Comparison of ENCODE assay signal across 17 mouse cellular contexts in genomic region chr2:92464690-92465089, GRCm38 (mm10). TPM values are rescaled to one million over a fixed set of nuclear protein-coding genes. Genes with fewer than 3 reads are reported as not detected.
DNase-seq lines count a peak whose midpoint lies in the region; ATAC-seq lines count a peak whose summit lies in the region.
"Had no signal": no experiment of that assay in that cellular context is flagged by ENCODE, and none has a peak within 500 bp of the region (broad histone marks: within the 10 kb centered on the region; RNA-seq: fewer than 3 reads in every experiment).

No protein-coding gene starts in this region.

- peak; percentile 23 for DNase-seq in thymus, postnatal 0 days (ENCODE audit: low spot score)
- DNase-seq in thymus, adult 18-20 months: no peak
- peak; percentile 21 for DNase-seq in T-cell, adult 2 months (ENCODE audit: low spot score)
- peak; percentile 38 for DNase-seq in thymus, postnatal 4 days
- no peak for DNase-seq in hindbrain, embryonic 10.5 days (ENCODE audit: low spot score)
- no peak for DNase-seq in heart, postnatal 36 days
- DNase-seq: adrenal gland, postnatal 25 days; cerebellum, postnatal 14 days; left cerebral cortex, postnatal 4 days; right cerebral cortex, postnatal 14 days had no signal

- no peak overlapping the region for H3K27ac ChIP-seq in hindbrain, embryonic 10.5 days
- H3K27ac ChIP-seq: embryonic facial prominence, embryonic 12.5 days; heart, embryonic 15.5 days; hindbrain, embryonic 15.5 days; liver, embryonic 14.5 days; macrophage; stomach, embryonic 15.5 days had no signal

- peak; percentile 80 for ATAC-seq in megakaryocyte, adult 5-6 weeks (ENCODE audit: poor library complexity, severe bottlenecking)

- intact Hi-C loops in heart, postnatal 36 days (cut with DNase I): no loop called here

- H3K36me3 ChIP-seq in hindbrain, embryonic 10.5 days: no peaks in the 10 kb centered on the region
- H3K36me3 ChIP-seq: embryonic facial prominence, embryonic 12.5 days; heart, embryonic 15.5 days; hindbrain, embryonic 15.5 days; stomach, embryonic 15.5 days had no signal

- no peaks in the 10 kb centered on the region for H3K9me3 ChIP-seq in hindbrain, embryonic 10.5 days
- H3K9me3 ChIP-seq: embryonic facial prominence, embryonic 12.5 days; heart, embryonic 15.5 days; hindbrain, embryonic 15.5 days; stomach, embryonic 15.5 days had no signal

- no peak overlapping the region for H3K4me3 ChIP-seq in hindbrain, embryonic 10.5 days
- H3K4me3 ChIP-seq: embryonic facial prominence, embryonic 12.5 days; heart, embryonic 15.5 days; hindbrain, embryonic 15.5 days; stomach, embryonic 15.5 days had no signal

- WGBS in hindbrain, embryonic 10.5 days: 76% methylated on average over 3 of the region's 3 CpGs

- peaks cover 28% of the 10 kb centered on the region for H3K27me3 ChIP-seq in hindbrain, embryonic 10.5 days (ENCODE audit: insufficient read depth, poor library complexity, severe bottlenecking)
- H3K27me3 ChIP-seq: stomach, embryonic 15.5 days had no signal

- H3K4me1 ChIP-seq in hindbrain, embryonic 10.5 days (replicated peaks): peaks cover 9% of the 10 kb centered on the region
- H3K4me1 ChIP-seq: embryonic facial prominence, embryonic 12.5 days had no signal

RNA-seq across cellular contexts. Expression of gene Slc35c1, which starts 4.4 kb away (rescaled TPM):
- 24.3 and 29.7 TPM in 2 replicates for polyA plus RNA-seq in thymus, postnatal 0 days (2015; fragmentation: Nextera tagmentation; extraction: Ambion mirVana)
- 82.5 and 84.8 TPM in 2 replicates for total RNA-seq in megakaryocyte, adult 5-6 weeks (2015)
- 28.7 and 42.0 TPM in 2 replicates for total RNA-seq in megakaryocyte, adult 5-6 weeks (2017)
- polyA plus RNA-seq in hindbrain, embryonic 10.5 days (2016; fragmentation: Nextera tagmentation; extraction: Ambion mirVana): 13.8 and 14.0 TPM in 2 replicates
- 1 to 10 TPM; 5.8 to 7.5 TPM for total RNA-seq in heart, postnatal 36 days (2021)

RNA-seq across cellular contexts. Expression of gene Cry2, which starts 30.8 kb away (rescaled TPM):
- polyA plus RNA-seq in thymus, postnatal 0 days (2015; fragmentation: Nextera tagmentation; extraction: Ambion mirVana): 10.9 and 13.0 TPM in 2 replicates
- 3.5 and 4.1 TPM in 2 replicates for total RNA-seq in megakaryocyte, adult 5-6 weeks (2015)
- 3.2 and 4.3 TPM in 2 replicates for total RNA-seq in megakaryocyte, adult 5-6 weeks (2017)
- 26.0 and 31.7 TPM in 2 replicates for polyA plus RNA-seq in hindbrain, embryonic 10.5 days (2016; fragmentation: Nextera tagmentation; extraction: Ambion mirVana)
- 10 to 100 TPM; 21.8 to 33.4 TPM for total RNA-seq in heart, postnatal 36 days (2021)

Comparison
In these comparisons a context has a peak if more than half of its experiments do, and no peak if none do; other contexts are left out.
1. DNase-seq: peak in thymus, postnatal 0 days (single experiment), T-cell, adult 2 months (single experiment) and thymus, postnatal 4 days (single experiment); none in thymus, adult 18-20 months (0 of 2), hindbrain, embryonic 10.5 days (single experiment) and heart, postnatal 36 days (0 of 2).
2. RNA of gene Cry2, which starts 30.8 kb away (total RNA-seq): 21.8 to 33.4 TPM in heart, postnatal 36 days; 3.2 to 4.3 TPM in megakaryocyte, adult 5-6 weeks; every median in the first group is over 4 times any median in the second.